Mouse (Mus musculus) embryonic facial prominence, embryonic 13.5 days (tissue): ENCODE measurements around the gene Sos1. TPM values are rescaled to one million over a fixed set of nuclear protein-coding genes. Genes with fewer than 3 reads are reported as not detected.

Source experiments
- ATAC-seq: fragments of 200-750 bp; cut with Nextera tagmentation; 2 replicates; pipeline ENCODE4 v1.8.0; 2017; ENCODE audit warnings: low read depth; ENCODE audit not compliant: insufficient number of reproducible peaks, insufficient read depth, low FRiP score, low TSS enrichment
- H3K27ac ChIP-seq: fragments of 300-500 bp; sonication (generic); 2 replicates; pipeline ENCODE4 v1.5.1; 2015; ENCODE audit warnings: moderate library complexity, mild to moderate bottlenecking, inconsistent platforms
- H3K27me3 ChIP-seq: fragments of 300-500 bp; sonication (generic); 2 replicates; pipeline ENCODE4 v1.6.1; 2015; ENCODE audit warnings: mild to moderate bottlenecking, inconsistent platforms
- H3K36me3 ChIP-seq: fragments of 300-500 bp; sonication (generic); 2 replicates; pipeline ENCODE4 v1.6.1; 2015; ENCODE audit warnings: mild to moderate bottlenecking, inconsistent platforms
- H3K4me1 ChIP-seq: fragments of 300-500 bp; sonication (generic); 2 replicates; pipeline ENCODE4 v1.6.1; 2015; ENCODE audit warnings: inconsistent platforms
- H3K4me2 ChIP-seq: fragments of 300-500 bp; sonication (generic); 2 replicates; pipeline ENCODE4 v1.6.1; 2015; ENCODE audit warnings: moderate library complexity, mild to moderate bottlenecking, inconsistent platforms
- H3K4me3 ChIP-seq: fragments of 300-500 bp; sonication (generic); 2 replicates; pipeline ENCODE4 v1.5.1; 2015; ENCODE audit warnings: mild to moderate bottlenecking, inconsistent platforms
- H3K9ac ChIP-seq: fragments of 300-500 bp; sonication (generic); 2 replicates; pipeline ENCODE4 v1.6.1; 2015; ENCODE audit warnings: mild to moderate bottlenecking, inconsistent platforms
- H3K9me3 ChIP-seq: fragments of 300-500 bp; sonication (generic); 2 replicates; pipeline ENCODE4 v1.6.1; 2016; ENCODE audit warnings: inconsistent platforms
- WGBS: fragments of 180-500 bp; shearing (Covaris S2); methylation state at CpG from one replicate; pipeline ENCODE4 v1.1.7; 2015; ENCODE audit warnings: mixed read lengths; 5-methylcytosine and 5-hydroxymethylcytosine counted together
- polyA plus RNA-seq: library from polyadenylated mRNA; unstranded; fragments of >200 nt; fragmentation: Nextera tagmentation; extraction: Ambion mirVana; gene quantifications from 2 replicates; pipeline ENCODE4 v1.2.1, GENCODE M21; 2015

Gene Sos1
- polyA plus RNA-seq, 1 experiment from 2014 or later: 5.5 TPM

DNA sequence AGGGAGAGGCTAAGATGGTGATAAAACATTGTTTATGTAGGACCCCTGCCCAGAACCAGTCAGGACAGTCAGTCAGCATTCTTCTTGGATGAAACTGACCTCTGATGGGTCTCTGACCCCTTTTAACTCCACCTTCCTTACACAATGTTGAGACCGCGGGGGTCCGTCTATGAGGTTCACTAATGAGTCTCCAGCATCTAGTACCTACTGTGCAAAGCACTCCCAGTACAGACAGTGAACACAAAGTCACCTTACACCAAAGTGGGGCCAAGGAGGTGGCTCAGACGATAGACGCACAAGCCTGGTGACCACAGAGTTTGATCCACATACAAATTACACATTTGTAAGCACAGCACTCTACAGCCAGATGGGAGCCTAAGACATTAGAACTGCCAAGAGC lies 20.0 kb downstream of the Sos1 start:
- Histone ChIP-seq H3K36me3 (0 out of 2 replicates have a peak, but pooled peaks cover 3% of the 10 kb centered on the region), H3K27ac (no peak overlapping the region), H3K9me3 (no peaks in the 10 kb centered on the region), H3K9ac (no peak overlapping the region), H3K4me2 (no peak overlapping the region), H3K4me3 (no peak overlapping the region), H3K4me1 (peaks cover 5% of the 10 kb centered on the region; the same call in 1 of the 2 replicates), H3K27me3 (no peaks in the 10 kb centered on the region)
- ATAC-seq: no peak
- 74% methylated on average over 5 of the region's 5 CpGs for WGBS

DNA sequence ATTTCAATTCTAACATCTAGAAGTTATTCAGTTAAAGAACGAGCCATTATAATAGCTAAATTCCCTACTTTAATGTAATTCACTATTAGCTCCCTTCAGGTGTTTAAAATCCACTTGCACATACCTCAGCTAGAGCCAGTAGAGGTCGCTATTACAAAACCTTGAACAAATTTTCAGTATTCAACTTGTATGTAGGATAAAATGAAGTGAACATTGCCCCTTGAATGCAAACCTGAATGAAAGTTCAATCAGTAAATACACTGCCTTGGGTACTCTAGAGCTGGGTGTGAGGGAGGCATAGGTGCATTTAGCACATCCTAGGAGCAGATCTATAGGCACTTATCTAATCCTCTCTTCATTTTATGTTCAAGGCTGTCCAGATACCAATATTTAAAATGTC lies 24.6 kb downstream of the Sos1 start:
- 41% methylated on average over 2 of the region's 2 CpGs for WGBS

DNA sequence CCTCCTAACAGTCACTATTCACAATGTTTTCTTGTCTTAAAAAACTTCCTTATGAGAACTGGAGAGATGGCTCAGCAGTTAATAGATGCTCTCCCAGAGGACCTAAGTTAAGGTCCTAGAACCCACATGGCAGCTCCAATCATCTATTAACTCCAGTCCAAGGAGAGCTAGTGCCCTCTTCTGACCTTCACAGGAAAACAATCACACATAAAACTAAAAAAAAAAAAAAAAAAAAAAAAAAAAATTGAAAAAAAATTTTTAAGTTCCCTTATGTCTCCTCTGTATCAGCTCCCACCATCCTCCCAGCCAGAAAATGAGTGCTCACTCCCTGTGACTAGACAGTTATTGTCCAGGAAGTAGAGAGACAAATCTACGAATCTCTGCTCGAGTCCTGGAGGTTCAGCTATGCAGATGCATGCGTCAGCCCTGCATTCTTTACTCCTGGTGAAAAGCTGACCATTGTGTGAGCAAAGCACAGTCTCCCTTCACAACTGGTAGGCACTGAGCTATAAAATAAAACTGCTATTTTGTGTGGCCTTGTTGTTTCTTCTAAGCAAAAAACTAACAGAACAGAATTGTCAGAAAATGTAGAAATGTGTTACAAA lies 29.7 kb downstream of the Sos1 start:
- Histone ChIP-seq H3K27me3 (no peaks in the 10 kb centered on the region), H3K27ac (no peak overlapping the region), H3K4me2 (no peak overlapping the region), H3K4me1 (no peaks in the 10 kb centered on the region), H3K36me3 (peaks cover 37% of the 10 kb centered on the region), H3K4me3 (no peak overlapping the region), H3K9ac (no peak overlapping the region), H3K9me3 (no peaks in the 10 kb centered on the region)
- 71% methylated on average over 3 of the region's 3 CpGs for WGBS
- ATAC-seq: no peak

More for the DNA sequence above, 24.6 kb downstream of the Sos1 start:
- no peak overlapping the region for H3K4me3 ChIP-seq
- peaks cover 8% of the 10 kb centered on the region for H3K36me3 ChIP-seq
- no peak overlapping the region for H3K4me2 ChIP-seq
- no peak for ATAC-seq
- no peaks in the 10 kb centered on the region for H3K9me3 ChIP-seq
- H3K4me1 ChIP-seq: peaks cover 5% of the 10 kb centered on the region; the same call in 1 of the 2 replicates
- no peak overlapping the region for H3K27ac ChIP-seq
- H3K27me3 ChIP-seq: no peaks in the 10 kb centered on the region
- no peak overlapping the region for H3K9ac ChIP-seq

DNA sequence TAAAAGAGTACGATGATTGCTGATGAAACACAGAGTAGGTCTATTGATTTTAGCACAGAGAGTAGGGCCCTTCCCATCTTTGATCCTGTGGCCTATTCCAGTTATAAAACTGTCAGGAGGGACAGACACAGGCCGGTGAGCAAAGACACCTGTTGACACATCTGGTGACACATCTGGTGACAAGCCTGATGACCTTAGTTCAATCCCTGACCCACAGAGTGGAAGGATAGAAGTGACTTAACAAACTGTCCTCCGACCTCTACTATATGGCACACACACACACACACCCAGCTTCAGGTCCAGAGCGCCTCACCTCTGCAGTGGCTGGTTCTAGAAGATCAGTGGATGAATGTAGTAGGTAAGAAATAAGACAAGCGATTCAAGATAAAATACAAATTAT lies 33.8 kb downstream of the Sos1 start:
- Histone ChIP-seq H3K9me3 (no peaks in the 10 kb centered on the region), H3K9ac (no peak overlapping the region), H3K36me3 (peaks cover 70% of the 10 kb centered on the region), H3K27me3 (no peaks in the 10 kb centered on the region), H3K4me3 (no peak overlapping the region), H3K27ac (no peak overlapping the region), H3K4me1 (no peaks in the 10 kb centered on the region), H3K4me2 (no peak overlapping the region)
- no peak for ATAC-seq
- 95% methylated on average over 5 of the region's 5 CpGs for WGBS

DNA sequence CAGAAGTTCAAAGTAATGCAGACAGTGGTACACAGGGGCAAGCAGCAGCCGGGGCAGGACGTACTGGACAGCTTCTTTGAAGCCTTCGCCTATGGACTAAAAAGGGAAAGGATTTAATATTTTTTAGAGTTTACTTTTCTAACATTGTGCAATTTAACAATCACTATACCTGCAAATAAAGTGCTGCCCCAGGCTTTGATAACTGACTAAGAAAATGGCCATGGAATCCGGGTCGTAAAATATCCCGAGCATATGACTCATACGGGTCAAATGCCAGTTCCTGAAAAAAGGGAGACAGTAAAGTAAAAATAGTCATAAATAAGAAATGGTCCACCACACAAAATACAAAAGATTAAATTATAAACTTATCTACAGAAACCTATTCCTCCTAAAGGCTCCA lies 34.8 kb downstream of the Sos1 start:
- Histone ChIP-seq H3K27me3 (no peaks in the 10 kb centered on the region), H3K27ac (no peak overlapping the region), H3K4me1 (no peaks in the 10 kb centered on the region), H3K36me3 (peaks cover 73% of the 10 kb centered on the region), H3K9me3 (no peaks in the 10 kb centered on the region), H3K9ac (no peak overlapping the region), H3K4me2 (no peak overlapping the region), H3K4me3 (no peak overlapping the region)
- WGBS: 93% methylated on average over 7 of the region's 7 CpGs
- no peak for ATAC-seq

DNA sequence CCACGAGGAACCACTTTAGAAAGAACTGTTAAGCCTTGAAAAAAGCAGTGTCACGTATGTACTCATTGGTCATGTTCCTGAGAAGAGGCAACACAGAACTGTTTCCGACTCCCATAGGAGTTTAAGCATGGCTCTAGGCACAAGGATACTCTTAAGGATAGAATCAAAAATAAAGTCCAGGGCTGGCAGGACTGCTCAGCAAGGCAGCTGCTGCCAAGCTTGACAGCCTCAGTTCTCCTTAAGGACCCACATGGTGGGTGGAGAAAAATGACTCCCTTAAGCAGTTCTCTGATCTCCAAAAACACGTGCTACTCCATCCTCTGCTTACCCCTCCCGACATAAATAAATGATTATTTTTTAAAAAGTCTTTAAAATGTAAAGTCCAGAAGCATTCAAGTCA lies 44.6 kb downstream of the Sos1 start:
- Histone ChIP-seq H3K27ac (no peak overlapping the region), H3K4me2 (no peak overlapping the region), H3K4me3 (no peak overlapping the region), H3K9ac (no peak overlapping the region), H3K27me3 (no peaks in the 10 kb centered on the region), H3K9me3 (no peaks in the 10 kb centered on the region), H3K36me3 (peaks cover 46% of the 10 kb centered on the region), H3K4me1 (no peaks in the 10 kb centered on the region)
- 81% methylated on average over 5 of the region's 5 CpGs for WGBS
- ATAC-seq: no peak

DNA sequence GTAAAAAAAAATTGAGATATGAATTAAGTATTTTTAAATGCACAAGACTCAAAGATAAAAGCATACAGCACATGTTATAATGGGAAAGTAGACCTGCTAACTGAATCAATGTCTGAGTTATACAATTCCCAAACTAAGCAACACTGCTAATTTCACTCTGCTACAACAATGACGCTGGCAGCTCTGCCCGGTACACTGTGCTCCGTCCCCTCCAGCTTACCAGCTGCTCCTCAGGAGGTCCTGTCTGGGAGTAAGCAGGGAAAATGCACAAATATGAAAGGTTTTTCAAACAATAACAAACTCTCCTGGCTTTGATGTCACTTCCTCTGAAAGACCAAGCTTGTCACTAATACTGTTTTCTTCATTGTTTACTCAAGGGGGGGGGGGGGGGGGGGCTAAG lies 45.8 kb downstream of the Sos1 start:
- Histone ChIP-seq H3K27ac (no peak overlapping the region), H3K4me2 (no peak overlapping the region), H3K9ac (no peak overlapping the region), H3K4me3 (no peak overlapping the region), H3K27me3 (no peaks in the 10 kb centered on the region), H3K4me1 (no peaks in the 10 kb centered on the region), H3K36me3 (peaks cover 48% of the 10 kb centered on the region), H3K9me3 (no peaks in the 10 kb centered on the region)
- 87% methylated on average over 3 of the region's 3 CpGs for WGBS
- no peak for ATAC-seq

DNA sequence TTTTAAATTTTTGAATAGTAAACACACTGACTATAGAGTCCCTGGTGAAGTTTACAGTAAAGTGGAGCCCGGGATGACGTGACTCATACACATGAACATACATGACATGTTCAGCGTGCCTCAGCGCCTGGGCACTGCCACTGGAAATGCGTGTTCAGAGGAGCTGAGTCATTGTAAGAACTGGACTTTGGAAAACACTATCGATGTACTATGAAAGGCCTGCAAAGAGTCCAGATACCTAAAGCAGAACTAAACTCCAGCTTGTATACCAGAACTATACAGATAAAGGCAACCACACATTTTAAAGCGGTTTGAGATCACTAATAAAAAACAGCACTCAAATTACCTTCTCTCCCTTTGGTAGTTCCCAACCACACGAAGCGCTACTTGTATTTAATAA lies 48.3 kb downstream of the Sos1 start:
- no peaks in the 10 kb centered on the region for H3K9me3 ChIP-seq
- no peaks in the 10 kb centered on the region for H3K4me1 ChIP-seq
- H3K36me3 ChIP-seq: peaks cover 36% of the 10 kb centered on the region
- H3K4me3 ChIP-seq: no peak overlapping the region
- 88% methylated on average over 9 of the region's 9 CpGs for WGBS
- no peak overlapping the region for H3K9ac ChIP-seq
- ATAC-seq: no peak
- no peaks in the 10 kb centered on the region for H3K27me3 ChIP-seq
- no peak overlapping the region for H3K27ac ChIP-seq
- H3K4me2 ChIP-seq: no peak overlapping the region

DNA sequence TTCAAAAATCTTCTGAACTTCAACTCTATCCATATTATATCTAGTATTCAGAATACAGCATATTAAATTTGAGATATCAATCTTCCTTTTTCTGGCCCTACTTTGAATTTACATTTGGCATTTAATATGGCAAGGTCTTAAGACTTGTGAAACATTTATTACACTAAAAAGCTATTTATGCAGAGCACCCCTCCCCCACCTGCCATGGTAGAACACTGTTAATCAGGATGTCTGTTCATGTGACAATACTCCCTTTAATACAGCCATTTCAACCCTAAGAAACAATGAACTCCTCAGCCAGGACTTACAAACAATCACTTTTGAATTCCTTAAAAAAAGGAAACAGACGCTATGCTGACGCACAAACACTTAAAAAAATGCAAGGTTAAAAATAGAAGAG lies 52.3 kb downstream of the Sos1 start:
- ATAC-seq: no peak
- H3K27ac ChIP-seq: no peak overlapping the region
- WGBS: 70% methylated on average over 2 of the region's 2 CpGs

DNA sequence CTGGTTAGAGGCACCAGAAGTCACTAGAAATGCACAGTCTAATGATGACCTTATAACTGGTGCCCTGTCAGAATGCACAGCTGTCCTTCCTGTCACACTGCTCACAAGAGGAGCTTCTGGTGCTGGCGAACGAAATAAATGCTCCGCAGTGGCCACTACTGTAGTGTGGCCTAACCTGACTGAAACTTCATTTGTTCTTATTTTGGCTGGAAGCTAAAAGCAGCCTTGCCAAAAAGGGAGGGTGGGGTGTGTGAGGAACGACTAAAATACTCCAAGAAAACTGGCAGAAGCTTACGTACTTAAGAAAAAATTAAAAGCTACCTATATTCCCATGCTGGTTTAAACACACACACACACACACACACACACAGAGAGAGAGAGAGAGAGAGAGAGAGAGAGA lies 53.4 kb downstream of the Sos1 start:
- Histone ChIP-seq H3K4me1 (no peaks in the 10 kb centered on the region), H3K9me3 (no peaks in the 10 kb centered on the region), H3K9ac (no peak overlapping the region), H3K4me3 (no peak overlapping the region), H3K36me3 (peaks cover 19% of the 10 kb centered on the region), H3K27ac (no peak overlapping the region), H3K27me3 (no peaks in the 10 kb centered on the region), H3K4me2 (no peak overlapping the region)
- WGBS: 79% methylated on average over 5 of the region's 5 CpGs
- no peak for ATAC-seq

More for the DNA sequence above, 52.3 kb downstream of the Sos1 start:
- H3K4me3 ChIP-seq: no peak overlapping the region
- H3K9ac ChIP-seq: no peak overlapping the region
- no peaks in the 10 kb centered on the region for H3K27me3 ChIP-seq
- peaks cover 14% of the 10 kb centered on the region for H3K36me3 ChIP-seq
- H3K4me1 ChIP-seq: no peaks in the 10 kb centered on the region
- no peaks in the 10 kb centered on the region for H3K9me3 ChIP-seq
- no peak overlapping the region for H3K4me2 ChIP-seq

DNA sequence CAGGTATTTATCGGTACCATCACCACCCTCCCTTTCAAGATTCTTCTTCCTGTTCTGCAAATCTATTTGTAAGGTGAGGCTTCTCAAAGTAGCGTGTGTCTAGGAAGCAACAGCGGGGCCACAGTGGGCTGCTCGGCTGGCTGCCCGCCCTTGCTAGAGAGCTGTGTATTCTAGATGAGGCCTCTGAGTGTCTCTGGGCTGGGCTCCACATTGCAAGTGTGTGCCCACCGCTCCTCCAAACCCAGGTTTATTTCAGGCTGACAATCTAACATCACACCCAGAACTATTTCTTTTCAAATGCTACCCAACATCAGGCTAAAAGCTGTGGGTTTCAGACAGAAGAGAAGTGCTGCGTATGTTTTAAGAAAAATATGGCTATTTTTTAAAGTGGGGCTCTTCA lies 54.1 kb downstream of the Sos1 start:
- ATAC-seq: no peak
- H3K4me3 ChIP-seq: no peak overlapping the region
- H3K4me1 ChIP-seq: no peaks in the 10 kb centered on the region
- H3K9ac ChIP-seq: no peak overlapping the region
- peaks cover 19% of the 10 kb centered on the region for H3K36me3 ChIP-seq
- no peaks in the 10 kb centered on the region for H3K9me3 ChIP-seq
- WGBS: 90% methylated on average over 7 of the region's 7 CpGs
- H3K27me3 ChIP-seq: no peaks in the 10 kb centered on the region
- no peak overlapping the region for H3K27ac ChIP-seq
- H3K4me2 ChIP-seq: no peak overlapping the region

DNA sequence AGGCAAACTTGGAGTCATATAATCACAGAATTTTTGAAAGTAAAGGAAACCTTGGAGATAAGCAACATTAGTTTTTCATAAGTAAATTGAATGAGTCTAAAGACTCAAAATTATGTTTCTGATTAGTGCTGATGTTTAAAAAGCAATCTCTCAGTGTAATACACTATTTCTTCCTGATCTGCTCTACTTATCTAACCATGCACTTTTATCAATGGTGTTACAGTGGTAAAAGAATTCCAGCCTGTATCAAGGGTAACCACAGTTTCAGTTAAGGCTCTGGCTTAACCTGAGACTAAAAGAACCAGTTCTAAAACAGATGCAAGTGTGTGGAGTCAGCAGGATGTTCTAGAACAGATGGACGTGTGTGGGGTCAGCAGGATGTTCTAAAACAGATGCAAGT lies 59.3 kb downstream of the Sos1 start:
- no peak overlapping the region for H3K27ac ChIP-seq
- H3K4me2 ChIP-seq: no peak overlapping the region
- H3K9ac ChIP-seq: no peak overlapping the region
- no peak for ATAC-seq
- no peaks in the 10 kb centered on the region for H3K9me3 ChIP-seq
- H3K4me3 ChIP-seq: no peak overlapping the region
- H3K4me1 ChIP-seq: no peaks in the 10 kb centered on the region
- peaks cover 50% of the 10 kb centered on the region for H3K36me3 ChIP-seq
- no peaks in the 10 kb centered on the region for H3K27me3 ChIP-seq
- WGBS: 95% methylated on average over 1 of the region's 1 CpGs
